Mouse (Mus musculus) ES-Bruce4 (cell line): ENCODE measurements around the gene Nop2. TPM values are rescaled to one million over a fixed set of nuclear protein-coding genes. Genes with fewer than 3 reads are reported as not detected.

ENCODE experiments used
- H3K27ac ChIP-seq: 2 replicates; pipeline ENCODE4 v1.5.1; 2012; ENCODE audit warnings: low read length, inconsistent platforms; ENCODE audit not compliant: insufficient read depth
- H3K27me3 ChIP-seq: 2 replicates; pipeline ENCODE4 v1.6.1; 2012; ENCODE audit warnings: mild to moderate bottlenecking, low read length, inconsistent platforms; ENCODE audit not compliant: control insufficient read depth, poor library complexity, insufficient read depth, severe bottlenecking
- H3K36me3 ChIP-seq: 2 replicates; pipeline ENCODE4 v1.6.1; 2012; ENCODE audit warnings: inconsistent platforms, mild to moderate bottlenecking, low read length, moderate library complexity; ENCODE audit not compliant: control insufficient read depth, poor library complexity, insufficient read depth, severe bottlenecking
- H3K4me1 ChIP-seq: one replicate; pipeline ENCODE4 v1.8.1; 2011; ENCODE audit warnings: low read length; ENCODE audit not compliant: control insufficient read depth, insufficient read depth
- H3K4me3 ChIP-seq: 2 replicates; pipeline ENCODE4 v1.5.1; 2011; ENCODE audit warnings: low read depth, mild to moderate bottlenecking, low read length
- H3K9ac ChIP-seq: 2 replicates; pipeline ENCODE4 v1.6.1; 2012; ENCODE audit warnings: low read depth, mild to moderate bottlenecking, inconsistent platforms; ENCODE audit not compliant: poor library complexity, severe bottlenecking
- H3K9me3 ChIP-seq: replicated peaks from 2 replicates; pipeline ENCODE4 v1.6.1; 2012; ENCODE audit warnings: mild to moderate bottlenecking, low read length, inconsistent platforms; ENCODE audit not compliant: control insufficient read depth, poor library complexity, insufficient read depth, severe bottlenecking
- CTCF ChIP-seq: IDR thresholded peaks from one replicate; pipeline ENCODE4 v1.8.1; 2011; ENCODE audit warnings: low read depth, low read length
- EP300 ChIP-seq: IDR thresholded peaks from 2 replicates; pipeline ENCODE4 v1.6.1; 2011; ENCODE audit warnings: low read depth, low read length; ENCODE audit not compliant: insufficient read depth
- POLR2A ChIP-seq: IDR thresholded peaks from one replicate; pipeline ENCODE4 v1.8.1; 2011; ENCODE audit warnings: low read length; ENCODE audit not compliant: insufficient read depth
- polyA plus RNA-seq: library from polyadenylated mRNA; stranded (reverse); fragments of >200 nt; gene quantifications from 2 replicates; pipeline ENCODE4 v1.2.4, GENCODE M21; 2011; ENCODE audit warnings: low read depth; ENCODE audit not compliant: missing spikeins, insufficient read depth, insufficient read length

The Nop2 gene
- polyA plus RNA-seq, 1 experiment: 75.1 TPM

DNA sequence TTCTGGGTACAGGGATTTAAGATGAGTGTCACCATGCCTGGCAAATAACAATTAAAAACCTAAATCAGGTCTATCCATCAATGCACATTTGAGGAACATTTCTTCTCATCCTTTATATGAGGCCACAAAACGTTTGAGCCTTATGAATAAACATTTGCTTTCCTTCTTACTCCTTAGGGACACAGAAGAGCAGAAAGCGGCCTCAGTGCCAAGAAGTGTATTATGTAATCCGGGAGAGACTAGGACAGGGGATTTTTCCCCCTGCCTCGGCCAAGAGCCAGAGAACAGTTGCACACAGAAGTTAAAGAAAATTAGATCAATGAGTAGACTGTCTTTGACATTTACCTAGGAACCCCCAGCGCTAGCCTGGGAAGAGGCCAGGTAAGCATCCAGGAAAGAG is 50.4 kb downstream of the Nop2 start:
- no peaks in the 10 kb centered on the region for H3K4me1 ChIP-seq
- peaks cover 94% of the 10 kb centered on the region for H3K36me3 ChIP-seq
- no peak overlapping the region for H3K4me3 ChIP-seq
- TF ChIP-seq CTCF (no peak), EP300 (no peak), POLR2A (no peak)
- no peaks in the 10 kb centered on the region for H3K27me3 ChIP-seq
- H3K27ac ChIP-seq: no peak overlapping the region
- H3K9me3 ChIP-seq: no peaks in the 10 kb centered on the region
- H3K9ac ChIP-seq: no peak overlapping the region

DNA sequence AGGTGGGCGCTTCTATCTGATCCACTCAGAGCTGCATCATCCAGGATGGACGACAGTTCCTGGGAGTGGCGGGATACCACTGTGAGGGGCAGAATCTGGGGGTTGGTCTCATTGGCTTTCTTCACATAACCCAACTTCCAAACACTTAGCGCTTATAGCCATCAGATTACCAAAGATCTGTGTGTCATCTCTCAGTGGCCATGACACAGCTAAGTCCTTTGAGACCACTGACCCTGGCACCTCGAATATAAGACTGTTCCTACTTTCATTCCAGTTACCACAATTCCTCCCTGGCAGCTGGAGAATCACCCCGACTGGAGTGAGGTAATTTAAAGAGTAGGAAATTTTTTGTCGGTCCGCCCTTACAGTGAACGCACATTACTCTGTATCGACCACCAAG is 54.5 kb downstream of the Nop2 start:
- TF ChIP-seq EP300 (no peak), POLR2A (no peak), CTCF (no peak)
- Histone ChIP-seq H3K27me3 (no peaks in the 10 kb centered on the region), H3K9ac (no peak overlapping the region), H3K27ac (no peak overlapping the region), H3K36me3 (peaks cover 77% of the 10 kb centered on the region), H3K9me3 (no peaks in the 10 kb centered on the region), H3K4me3 (no peak overlapping the region), H3K4me1 (no peaks in the 10 kb centered on the region)

DNA sequence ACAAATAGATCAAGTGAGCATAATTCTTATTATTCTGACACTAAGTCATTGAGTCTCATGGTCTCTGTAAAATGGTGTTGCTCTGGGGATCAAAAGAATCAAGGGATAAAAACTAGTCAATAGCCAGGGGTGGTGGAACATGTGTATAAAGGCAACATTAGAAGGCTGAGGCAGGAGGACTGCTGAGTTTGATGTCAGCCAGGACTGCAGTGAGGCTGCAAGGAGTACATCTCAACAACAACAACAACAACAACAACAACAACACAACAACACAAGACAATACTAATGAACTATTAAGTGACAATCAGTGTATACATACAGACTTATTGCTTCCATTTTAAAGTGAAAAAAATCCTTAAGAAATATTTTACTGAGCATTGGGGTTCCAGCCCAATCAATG is 59.1 kb downstream of the Nop2 start:
- TF ChIP-seq CTCF (no peak), POLR2A (no peak), EP300 (no peak)
- peak overlapping the region; percentile 59 for H3K9ac ChIP-seq
- peaks cover 3% of the 10 kb centered on the region for H3K4me1 ChIP-seq
- no peaks in the 10 kb centered on the region for H3K9me3 ChIP-seq
- peak overlapping the region; percentile 76 for H3K27ac ChIP-seq
- H3K27me3 ChIP-seq: no peaks in the 10 kb centered on the region
- peaks cover 52% of the 10 kb centered on the region for H3K36me3 ChIP-seq
- H3K4me3 ChIP-seq: peak overlapping the region; percentile 90

- peaks cover 45% of the 10 kb centered on the region for H3K36me3 ChIP-seq
- H3K4me3 ChIP-seq: peak within 1 kb of the TSS; percentile 97
- no peaks in the 10 kb centered on the region for H3K9me3 ChIP-seq
- TF ChIP-seq CTCF (no peak), POLR2A (no peak), EP300 (no peak)
- H3K9ac ChIP-seq: peak within 1 kb of the TSS; percentile 89
- no peaks in the 10 kb centered on the region for H3K27me3 ChIP-seq
- peaks cover 3% of the 10 kb centered on the region for H3K4me1 ChIP-seq
- peak within 1 kb of the TSS; percentile 98 for H3K27ac ChIP-seq
Measured at GRCm38 (mm10) chr6:125191332-125192015, 59.8 kb downstream of the Nop2 start, which contains the start of the genes Ncapd2 and Mrpl51. Gene Ncapd2, minus strand, starts transcription at chr6:125191701. Gene Mrpl51, plus strand, starts transcription at chr6:125191801.

DNA sequence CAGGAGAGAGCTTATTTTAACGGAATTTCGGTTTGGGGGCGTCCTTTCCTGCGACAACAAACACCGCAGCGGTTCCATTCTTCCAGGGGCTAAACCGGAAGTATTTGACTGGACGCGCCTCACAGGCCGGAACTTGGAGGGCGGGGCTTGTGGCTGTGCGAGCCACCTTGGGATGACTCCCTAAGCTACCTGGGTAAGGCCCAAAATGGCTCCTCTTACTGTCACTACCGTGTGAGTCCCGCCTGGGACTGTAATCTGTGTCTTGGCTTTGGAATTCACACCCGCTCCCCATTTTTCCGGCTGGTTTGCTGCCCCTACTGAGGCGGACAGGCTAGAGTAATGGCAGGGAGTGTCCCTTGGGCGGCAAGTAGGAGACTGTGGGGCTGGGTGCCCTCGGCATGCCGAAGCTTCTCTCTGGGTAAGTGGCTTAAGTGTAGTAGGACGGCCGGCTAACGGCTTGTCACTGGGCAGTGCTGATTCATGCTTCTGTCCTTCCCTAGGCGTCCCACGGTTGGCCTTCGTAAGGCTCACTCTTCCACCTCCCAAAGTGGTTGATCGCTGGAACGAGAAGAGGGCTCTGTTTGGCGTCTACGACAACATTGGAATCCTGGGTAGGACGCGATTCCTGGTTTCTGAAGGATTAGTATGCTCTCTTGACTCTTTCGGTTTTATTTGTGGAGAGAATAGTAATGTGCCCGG is 60.5 kb downstream of the Nop2 start:
- TF ChIP-seq EP300 (0 out of 2 replicates have a peak, but pooled peaks have one; percentile 23), POLR2A (no peak)
- Histone ChIP-seq H3K27me3 (no peaks in the 10 kb centered on the region), H3K27ac (peak overlapping the region; percentile 98), H3K4me1 (peaks cover 3% of the 10 kb centered on the region), H3K4me3 (peak overlapping the region; percentile 97), H3K9ac (peak overlapping the region; percentile 89), H3K36me3 (peaks cover 38% of the 10 kb centered on the region), H3K9me3 (no peaks in the 10 kb centered on the region)

DNA sequence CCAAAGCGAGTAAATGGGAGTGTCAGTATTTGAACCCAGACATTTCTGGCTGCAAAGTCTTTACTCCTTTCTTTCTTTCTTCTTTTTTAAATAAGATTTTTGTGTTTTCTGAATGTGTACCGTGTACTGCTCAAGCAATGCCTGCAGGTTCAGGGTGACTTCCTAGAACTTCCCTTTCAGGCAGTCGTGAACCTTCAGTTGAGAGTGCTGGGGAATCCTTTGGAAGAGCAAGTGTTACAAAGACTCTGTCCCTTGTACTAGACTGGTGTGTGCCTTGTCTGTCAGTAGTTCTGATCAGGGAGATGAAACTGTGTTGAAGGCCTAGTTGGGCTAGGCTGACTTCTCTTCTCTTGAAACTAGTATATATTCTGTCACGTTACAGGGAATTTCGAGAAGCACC is 61.1 kb downstream of the Nop2 start:
- H3K9me3 ChIP-seq: no peaks in the 10 kb centered on the region
- 0 out of 2 replicates have a peak overlapping the region, but pooled peaks have one; percentile 34 for H3K27ac ChIP-seq
- H3K9ac ChIP-seq: peak overlapping the region; percentile 89
- H3K36me3 ChIP-seq: peaks cover 32% of the 10 kb centered on the region
- H3K4me3 ChIP-seq: peak overlapping the region; percentile 97
- H3K27me3 ChIP-seq: no peaks in the 10 kb centered on the region
- H3K4me1 ChIP-seq: peaks cover 3% of the 10 kb centered on the region
- TF ChIP-seq POLR2A (no peak), EP300 (no peak), CTCF (no peak)
